Mouse (Mus musculus): Measurements from ENCODE around the gene Spag8.

GRCm38 (mm10) chr4:43633736-43634135 is 19.7 kb downstream of the Spag8 start:
- TF ChIP-seq CTCF (IDR thresholded peaks at IDR 0.05; ENCODE audit: control insufficient read depth, insufficient read depth, insufficient replicate concordance, low read depth, low read length) (no peak), POLR2A (IDR thresholded peaks at IDR 0.05; ENCODE audit: control insufficient read depth, low read depth, low read length) (no peak)

All from testis, adult 2 months (tissue).